Mouse (Mus musculus) forebrain, embryonic 12.5 days (tissue): ENCODE results near the gene Il12b. TPM values are rescaled to one million over a fixed set of nuclear protein-coding genes. Genes with fewer than 3 reads are reported as not detected.

Source experiments
- polyA plus RNA-seq: library from polyadenylated mRNA; unstranded; fragments of >200 nt; fragmentation: Nextera tagmentation; extraction: Ambion mirVana; gene quantifications from 2 replicates; pipeline ENCODE4 v1.2.1, GENCODE M21; 2016

The Il12b gene
- polyA plus RNA-seq, 1 experiment from 2014 or later: not detected

Other genes starting within 250 kb of the Il12b start
- gene Ublcp1, start 70.4 kb downstream of the Il12b start, polyA plus RNA-seq: 61.7 and 65.2 TPM in 2 replicates
- 118 and 121 TPM in 2 replicates for gene Rnf145, start 118.9 kb downstream of the Il12b start, polyA plus RNA-seq
- 26.8 and 27.2 TPM in 2 replicates for gene Ebf1, start 217.3 kb downstream of the Il12b start, polyA plus RNA-seq